Mouse (Mus musculus): ENCODE measurements at regions not wholly inside any gene's neighbourhood (a gene's known extent, or its start where the extent isn't known, plus 50 kb on each side); places are given as distances from the start of the nearest gene placed in this dataset.

DNA sequence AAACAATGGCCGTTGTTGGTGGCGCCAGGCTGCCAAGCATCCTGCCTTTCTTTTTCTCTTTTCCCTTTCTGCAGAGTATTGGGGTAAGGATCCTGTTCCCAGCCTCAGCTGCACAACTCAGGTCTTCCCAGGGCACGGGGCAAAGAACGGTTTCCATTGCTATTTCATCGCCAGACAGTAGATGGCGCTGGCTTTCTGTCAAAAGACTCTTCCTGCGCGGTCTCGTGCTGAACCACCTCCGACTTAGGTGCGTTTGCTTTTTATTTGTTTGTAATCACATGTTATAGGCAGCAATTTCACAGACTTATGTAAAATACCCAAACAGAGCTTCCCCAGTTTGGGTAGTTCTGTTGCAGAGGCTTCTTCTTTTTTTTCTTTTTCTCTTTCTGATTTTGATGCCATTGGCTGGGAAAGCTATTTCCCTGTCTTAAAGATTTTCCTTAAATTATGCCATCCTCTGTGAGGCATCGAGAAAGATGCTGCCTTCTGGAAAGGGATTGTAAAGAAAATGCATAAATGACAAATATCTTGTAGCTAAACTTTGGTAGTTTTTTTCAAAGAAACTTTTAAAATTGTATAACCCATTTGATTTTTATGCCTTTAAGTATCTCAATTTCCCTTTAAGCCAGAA, 69.2 kb upstream of the Fam92a start:
- DNase-seq, result peak; percentile 45 to 75

DNA sequence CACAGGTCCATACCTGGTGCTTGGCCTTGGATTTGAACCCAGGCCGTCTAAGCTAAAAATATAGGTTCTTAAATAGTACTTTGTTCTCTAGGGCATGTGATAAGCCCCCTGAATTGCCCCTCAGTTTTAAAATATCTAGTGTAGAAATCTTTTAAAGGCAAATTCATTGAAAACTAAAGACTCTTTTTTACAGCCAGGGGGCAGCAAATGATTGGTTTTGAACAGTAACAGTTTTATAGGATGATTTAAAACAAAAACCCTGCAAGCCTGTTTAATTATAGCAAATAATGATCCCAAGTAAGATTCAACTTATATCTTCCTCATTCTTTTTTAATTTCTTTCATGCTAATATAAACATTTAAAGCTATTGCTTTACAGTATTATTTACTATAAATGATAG, 58.9 kb upstream of the Fam92a start:
- peak; percentile 3 to 48 for DNase-seq
